In genomic region chr11:99142493-99143095, GRCm38 (mm10) we compare ENCODE assay signal across 12 mouse cellular contexts. TPM values are rescaled to one million over a fixed set of nuclear protein-coding genes. Genes with fewer than 3 reads are reported as not detected.
DNase-seq lines count a peak whose midpoint lies in the region; ATAC-seq and TF ChIP-seq lines count a peak whose summit lies in the region.
"Had no signal": no experiment of that assay in that cellular context is flagged by ENCODE, and none has a peak within 500 bp of the region (broad histone marks: within the 10 kb centered on the region; RNA-seq: fewer than 3 reads in every experiment).

No protein-coding gene starts in this region.

- 72% methylated on average over 18 of the region's 18 CpGs for WGBS in hindbrain, embryonic 10.5 days
- WGBS in hindbrain, postnatal 0 days: 43% methylated on average over 18 of the region's 18 CpGs
- 72% methylated on average over 18 of the region's 18 CpGs for WGBS in stomach, embryonic 14.5 days
- WGBS in stomach, postnatal 0 days: 72% methylated on average over 18 of the region's 18 CpGs
- WGBS in embryonic facial prominence, embryonic 12.5 days: 43% methylated on average over 18 of the region's 18 CpGs

- peak overlapping the region; percentile 53 for H3K27ac ChIP-seq in hindbrain, embryonic 10.5 days
- H3K27ac ChIP-seq in hindbrain, postnatal 0 days: no peak overlapping the region
- peak overlapping the region; percentile 39; the same call in 1 of the 2 replicates for H3K27ac ChIP-seq in stomach, embryonic 14.5 days (ENCODE audit: low read length)
- no peak overlapping the region for H3K27ac ChIP-seq in stomach, postnatal 0 days (replicated peaks)
- peak overlapping the region; percentile 75 for H3K27ac ChIP-seq in embryonic facial prominence, embryonic 12.5 days
- H3K27ac ChIP-seq: gastrocnemius, adult 2 months had no signal

- no peak for TF ChIP-seq CTCF in hindbrain, postnatal 0 days (IDR thresholded peaks at IDR 0.05; ENCODE audit: low read depth)
- no peak for TF ChIP-seq CTCF in stomach, postnatal 0 days (IDR thresholded peaks at IDR 0.05; ENCODE audit: low read depth)

- TF ChIP-seq EP300 in stomach, postnatal 0 days (optimal IDR thresholded peaks at IDR 0.05): no peak

- H3K27me3 ChIP-seq in hindbrain, embryonic 10.5 days (ENCODE audit: insufficient read depth, poor library complexity, severe bottlenecking): 0 out of 2 replicates have a peak, but pooled peaks cover 4% of the 10 kb centered on the region
- no peaks in the 10 kb centered on the region for H3K27me3 ChIP-seq in hindbrain, postnatal 0 days (ENCODE audit: insufficient read depth, low read length)
- H3K27me3 ChIP-seq in stomach, embryonic 14.5 days (ENCODE audit: control insufficient read depth, insufficient read depth, low read length): no peaks in the 10 kb centered on the region
- H3K27me3 ChIP-seq in stomach, postnatal 0 days (ENCODE audit: control insufficient read depth, insufficient read depth, low read length): no peaks in the 10 kb centered on the region
- H3K27me3 ChIP-seq in embryonic facial prominence, embryonic 12.5 days: no peaks in the 10 kb centered on the region

- H3K4me1 ChIP-seq in hindbrain, embryonic 10.5 days (replicated peaks): peaks cover 48% of the 10 kb centered on the region
- 0 out of 2 replicates have a peak, but pooled peaks cover 7% of the 10 kb centered on the region for H3K4me1 ChIP-seq in hindbrain, postnatal 0 days (ENCODE audit: insufficient read depth, low read length)
- H3K4me1 ChIP-seq in stomach, embryonic 14.5 days (ENCODE audit: control insufficient read depth, insufficient read depth, low read length): peaks cover 28% of the 10 kb centered on the region
- no peaks in the 10 kb centered on the region for H3K4me1 ChIP-seq in stomach, postnatal 0 days (replicated peaks; ENCODE audit: control insufficient read depth, insufficient read depth)
- H3K4me1 ChIP-seq in embryonic facial prominence, embryonic 12.5 days: peaks cover 39% of the 10 kb centered on the region

- H3K36me3 ChIP-seq in hindbrain, embryonic 10.5 days: no peaks in the 10 kb centered on the region
- no peaks in the 10 kb centered on the region for H3K36me3 ChIP-seq in hindbrain, postnatal 0 days (ENCODE audit: insufficient read depth, low read length)
- no peaks in the 10 kb centered on the region for H3K36me3 ChIP-seq in stomach, embryonic 14.5 days (ENCODE audit: control insufficient read depth, insufficient read depth, low read length)
- no peaks in the 10 kb centered on the region for H3K36me3 ChIP-seq in stomach, postnatal 0 days (ENCODE audit: control insufficient read depth, insufficient read depth, low read length)
- no peaks in the 10 kb centered on the region for H3K36me3 ChIP-seq in embryonic facial prominence, embryonic 12.5 days

- intact Hi-C loops in heart, postnatal 36 days (cut with DNase I): no loop called here

- no peak overlapping the region for H3K4me2 ChIP-seq in hindbrain, postnatal 0 days (ENCODE audit: low read depth, low read length)
- H3K4me2 ChIP-seq in stomach, embryonic 14.5 days (replicated peaks; ENCODE audit: low read depth, low read length): no peak overlapping the region
- no peak overlapping the region for H3K4me2 ChIP-seq in stomach, postnatal 0 days (replicated peaks; ENCODE audit: low read depth)
- H3K4me2 ChIP-seq in embryonic facial prominence, embryonic 12.5 days (replicated peaks): no peak overlapping the region

- H3K4me3 ChIP-seq in hindbrain, embryonic 10.5 days: no peak overlapping the region
- no peak overlapping the region for H3K4me3 ChIP-seq in hindbrain, postnatal 0 days (ENCODE audit: low read length)
- H3K4me3 ChIP-seq in stomach, embryonic 14.5 days (ENCODE audit: low read depth, low read length): no peak overlapping the region
- H3K4me3 ChIP-seq in stomach, postnatal 0 days (ENCODE audit: low read depth, low read length): no peak overlapping the region
- no peak overlapping the region for H3K4me3 ChIP-seq in embryonic facial prominence, embryonic 12.5 days
- H3K4me3 ChIP-seq: gastrocnemius, adult 2 months had no signal

- H3K9me3 ChIP-seq in hindbrain, embryonic 10.5 days: no peaks in the 10 kb centered on the region
- no peaks in the 10 kb centered on the region for H3K9me3 ChIP-seq in hindbrain, postnatal 0 days (ENCODE audit: low read length)
- H3K9me3 ChIP-seq in stomach, embryonic 14.5 days (ENCODE audit: control insufficient read depth, low read depth, low read length): no peaks in the 10 kb centered on the region
- H3K9me3 ChIP-seq in stomach, postnatal 0 days (ENCODE audit: control insufficient read depth, low read length): no peaks in the 10 kb centered on the region
- H3K9me3 ChIP-seq in embryonic facial prominence, embryonic 12.5 days: no peaks in the 10 kb centered on the region

- no peak for ATAC-seq in hindbrain, postnatal 0 days
- no peak for ATAC-seq in stomach, embryonic 14.5 days (ENCODE audit: insufficient number of reproducible peaks, insufficient read depth, low FRiP score, low read depth)
- ATAC-seq in stomach, postnatal 0 days (ENCODE audit: low FRiP score, low TSS enrichment): no peak
- no peak for ATAC-seq in embryonic facial prominence, embryonic 12.5 days (ENCODE audit: insufficient number of reproducible peaks, insufficient read depth, low FRiP score, low TSS enrichment)
- peak; percentile 28 for ATAC-seq in megakaryocyte progenitor cell, adult 5-6 weeks (replicated peaks; ENCODE audit: poor library complexity)

- no peak overlapping the region for H3K9ac ChIP-seq in hindbrain, postnatal 0 days (replicated peaks; ENCODE audit: low read length)
- H3K9ac ChIP-seq in stomach, embryonic 14.5 days (replicated peaks; ENCODE audit: low read depth, low read length): no peak overlapping the region
- H3K9ac ChIP-seq in stomach, postnatal 0 days (ENCODE audit: low read length): no peak overlapping the region
- H3K9ac ChIP-seq in embryonic facial prominence, embryonic 12.5 days: no peak overlapping the region

- no peak for DNase-seq in hindbrain, embryonic 10.5 days (ENCODE audit: low spot score)
- DNase-seq in hindbrain, postnatal 0 days (ENCODE audit: low spot score): no peak
- no peak for DNase-seq in stomach, postnatal 0 days (ENCODE audit: low spot score)
- no peak for DNase-seq in testis, postnatal 10 days (ENCODE audit: low spot score)
- no peak for DNase-seq in heart, postnatal 36 days
- DNase-seq: gastrocnemius, adult 2 months; heart, postnatal 10 days; kidney, postnatal 14 days; left cerebral cortex, postnatal 4 days had no signal

RNA-seq across cellular contexts. Expression of gene Ccr7, which starts 12.3 kb away (rescaled TPM):
- 0.21 and 0.25 TPM in 2 replicates for polyA plus RNA-seq in hindbrain, embryonic 10.5 days (2016; fragmentation: Nextera tagmentation; extraction: Ambion mirVana)
- total RNA-seq in hindbrain, postnatal 0 days (2014; rRNA removed): 0.40 TPM in 1 of 2 replicates, not detected in the other
- not detected in 2 replicates for polyA plus RNA-seq in hindbrain, postnatal 0 days (2015; fragmentation: Nextera tagmentation; extraction: Ambion mirVana)
- polyA plus RNA-seq in stomach, embryonic 14.5 days (2014; fragmentation: Nextera tagmentation; extraction: Ambion mirVana): 0.46 and 0.52 TPM in 2 replicates
- 0.05 and 0.07 TPM in 2 replicates for polyA plus RNA-seq in stomach, postnatal 0 days (2015; fragmentation: Nextera tagmentation; extraction: Ambion mirVana)
- 0.81 TPM in 2 replicates for polyA plus RNA-seq in embryonic facial prominence, embryonic 12.5 days (2016; fragmentation: Nextera tagmentation; extraction: Ambion mirVana)
- 0.17 and 0.22 TPM in 2 replicates for total RNA-seq in megakaryocyte progenitor cell, adult 5-6 weeks (2015)
- total RNA-seq in megakaryocyte progenitor cell, adult 5-6 weeks (2017): not detected in 2 replicates
- total RNA-seq in heart, postnatal 36 days (2021): under 1 TPM; 0.38 to 0.58 TPM
- total RNA-seq: gastrocnemius, adult 2 months; left cerebral cortex, postnatal 4 days had no signal

RNA-seq across cellular contexts. Expression of gene Tns4, which starts 53.5 kb away (rescaled TPM):
- polyA plus RNA-seq in hindbrain, embryonic 10.5 days (2016; fragmentation: Nextera tagmentation; extraction: Ambion mirVana): 0.67 and 1.0 TPM in 2 replicates
- 1.3 TPM in 1 of 2 replicates, not detected in the other for total RNA-seq in hindbrain, postnatal 0 days (2014; rRNA removed)
- 0.08 TPM in 1 of 2 replicates, not detected in the other for polyA plus RNA-seq in hindbrain, postnatal 0 days (2015; fragmentation: Nextera tagmentation; extraction: Ambion mirVana)
- 2.4 and 2.5 TPM in 2 replicates for polyA plus RNA-seq in stomach, embryonic 14.5 days (2014; fragmentation: Nextera tagmentation; extraction: Ambion mirVana)
- polyA plus RNA-seq in stomach, postnatal 0 days (2015; fragmentation: Nextera tagmentation; extraction: Ambion mirVana): 0.82 and 1.1 TPM in 2 replicates
- 0.24 and 0.28 TPM in 2 replicates for polyA plus RNA-seq in embryonic facial prominence, embryonic 12.5 days (2016; fragmentation: Nextera tagmentation; extraction: Ambion mirVana)
- 2.1 and 2.4 TPM in 2 replicates for total RNA-seq in megakaryocyte progenitor cell, adult 5-6 weeks (2015)
- total RNA-seq in megakaryocyte progenitor cell, adult 5-6 weeks (2017): 1.4 and 1.8 TPM in 2 replicates
- total RNA-seq in heart, postnatal 36 days (2021): under 1 TPM; 0.27 to 0.36 TPM
- total RNA-seq: left cerebral cortex, postnatal 4 days had no signal

Comparison
In these comparisons a context has a peak if more than half of its experiments do, and no peak if none do; other contexts are left out.
1. H3K27ac ChIP-seq: peak in hindbrain, embryonic 10.5 days (single experiment), stomach, embryonic 14.5 days (single experiment) and embryonic facial prominence, embryonic 12.5 days (single experiment); none in hindbrain, postnatal 0 days (single experiment) and stomach, postnatal 0 days (single experiment).